Mouse (Mus musculus): ENCODE measurements at regions not wholly inside any gene's neighbourhood (a gene's known extent, or its start where the extent isn't known, plus 50 kb on each side); places are given as distances from the start of the nearest gene placed in this dataset.

DNA sequence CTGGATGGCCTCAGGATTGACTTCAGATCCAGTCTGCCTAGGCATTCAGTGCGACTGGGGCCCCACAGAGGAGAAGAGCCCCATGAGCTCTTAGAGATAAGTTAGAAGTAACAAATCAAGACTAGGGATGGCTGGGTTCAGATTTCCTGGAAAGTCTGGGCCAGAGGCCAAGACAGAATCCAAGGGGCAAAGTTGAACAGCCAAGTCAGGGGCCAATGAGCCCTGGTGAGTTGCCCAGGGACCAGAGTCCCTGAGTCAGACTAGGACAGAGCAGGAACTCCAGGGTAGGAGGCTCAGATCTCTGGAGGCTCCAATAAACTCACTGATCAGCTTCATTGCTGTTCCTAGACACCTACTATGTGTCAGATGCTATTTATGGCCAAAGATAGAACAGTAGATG lies 87.6 kb downstream of the Gm826 start:
- H3K27ac ChIP-seq (ENCODE audit: control insufficient read depth, low read depth, low read length) = no peak overlapping the region
- H3K9ac ChIP-seq (ENCODE audit: control insufficient read depth, low read depth, low read length, poor library complexity, severe bottlenecking) = no peak overlapping the region
- no peaks in the 10 kb centered on the region for H3K27me3 ChIP-seq (ENCODE audit: control insufficient read depth in 1 of 2, insufficient read depth in 2 of 2, low read length in 2 of 2)
- no peaks in the 10 kb centered on the region for H3K4me1 ChIP-seq (ENCODE audit: control insufficient read depth in 1 of 2, insufficient read depth in 2 of 2, low read length in 2 of 2)
- H3K9me3 ChIP-seq (replicated peaks; ENCODE audit: insufficient read depth, low read length) = no peaks in the 10 kb centered on the region
- no peak for TF ChIP-seq CHD1 (IDR thresholded peaks at IDR 0.05; ENCODE audit: low read depth, low read length)
- TF ChIP-seq BHLHE40 (IDR thresholded peaks at IDR 0.05; ENCODE audit: borderline replicate concordance, low read depth, low read length) = no peak
- TF ChIP-seq TAL1 (IDR thresholded peaks at IDR 0.05; ENCODE audit: low read length) = no peak
- no peak for TF ChIP-seq POLR2A (IDR thresholded peaks at IDR 0.05; ENCODE audit: control insufficient read depth in 1 of 2, insufficient read depth in 1 of 2, low read depth in 1 of 2, low read length in 2 of 2, poor library complexity in 1 of 2)
- TF ChIP-seq MYC (IDR thresholded peaks at IDR 0.05; ENCODE audit: low read depth, low read length) = no peak
- TF ChIP-seq NRF1 (IDR thresholded peaks at IDR 0.05; ENCODE audit: insufficient read depth, low read depth, low read length, poor library complexity, severe bottlenecking) = no peak
- no peak for TF ChIP-seq MEF2A (IDR thresholded peaks at IDR 0.05; ENCODE audit: extremely low read depth, insufficient replicate concordance, low read depth, low read length, poor library complexity, severe bottlenecking)
- no peak for TF ChIP-seq ZNF384 (IDR thresholded peaks at IDR 0.05; ENCODE audit: low read depth, low read length)
- no peak for TF ChIP-seq SMC3 (IDR thresholded peaks at IDR 0.05; ENCODE audit: low read depth, low read length)
- no peak for TF ChIP-seq ZMIZ1 (IDR thresholded peaks at IDR 0.05; ENCODE audit: low read depth, low read length)
- no peak for TF ChIP-seq MYB (IDR thresholded peaks at IDR 0.05; ENCODE audit: low read depth, low read length)
- TF ChIP-seq CHD2 (IDR thresholded peaks at IDR 0.05; ENCODE audit: low read length) = no peak
- TF ChIP-seq ETS1 (IDR thresholded peaks at IDR 0.05; ENCODE audit: low read depth, low read length) = no peak
- H3K79me2 ChIP-seq (ENCODE audit: control insufficient read depth, insufficient read depth, low read length, poor library complexity) = no peaks in the 10 kb centered on the region
- H3K4me3 ChIP-seq (ENCODE audit: control insufficient read depth in 1 of 2, insufficient read depth in 1 of 2, low read depth in 2 of 2, low read length in 2 of 2) = no peak overlapping the region
- H3K36me3 ChIP-seq (ENCODE audit: control insufficient read depth in 1 of 2, insufficient read depth in 2 of 2, low read length in 2 of 2) = no peaks in the 10 kb centered on the region
- DNase-seq (ENCODE audit: low read depth, low spot score) = no peak

DNA sequence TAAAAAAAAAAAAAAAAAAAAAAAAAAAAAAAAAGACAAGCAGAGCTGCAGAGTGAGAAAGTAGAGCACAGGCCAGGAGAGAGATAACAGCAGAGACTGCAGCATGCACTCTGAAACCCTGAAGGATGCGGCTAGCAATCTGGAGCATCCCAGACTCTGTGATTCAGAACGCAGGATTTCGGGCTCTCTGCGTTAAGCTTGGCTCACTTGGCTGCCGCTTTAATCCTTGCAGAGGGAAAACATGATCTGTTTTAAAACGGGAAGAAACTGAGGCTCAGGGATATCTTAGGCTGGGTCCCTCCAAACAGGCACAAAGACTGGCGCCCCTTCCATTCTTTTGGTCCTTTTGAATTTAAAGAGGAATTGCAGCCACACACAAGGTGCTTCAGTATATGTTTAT lies 89.1 kb downstream of the Gm826 start:
- no peaks in the 10 kb centered on the region for H3K9me3 ChIP-seq (replicated peaks; ENCODE audit: insufficient read depth, low read length)
- H3K27ac ChIP-seq (ENCODE audit: control insufficient read depth, low read depth, low read length) = no peak overlapping the region
- H3K36me3 ChIP-seq (ENCODE audit: control insufficient read depth in 1 of 2, insufficient read depth in 2 of 2, low read length in 2 of 2) = no peaks in the 10 kb centered on the region

More for the DNA sequence above, 89.1 kb downstream of the Gm826 start:
- Histone ChIP-seq H3K4me3 (ENCODE audit: control insufficient read depth in 1 of 2, insufficient read depth in 1 of 2, low read depth in 2 of 2, low read length in 2 of 2) (no peak overlapping the region), H3K9ac (ENCODE audit: control insufficient read depth, low read depth, low read length, poor library complexity, severe bottlenecking) (no peak overlapping the region), H3K27me3 (ENCODE audit: control insufficient read depth in 1 of 2, insufficient read depth in 2 of 2, low read length in 2 of 2) (no peaks in the 10 kb centered on the region), H3K4me1 (ENCODE audit: control insufficient read depth in 1 of 2, insufficient read depth in 2 of 2, low read length in 2 of 2) (no peaks in the 10 kb centered on the region), H3K79me2 (ENCODE audit: control insufficient read depth, insufficient read depth, low read length, poor library complexity) (no peaks in the 10 kb centered on the region)
- no peak for DNase-seq (ENCODE audit: low read depth, low spot score)
- TF ChIP-seq CHD2 (IDR thresholded peaks at IDR 0.05; ENCODE audit: low read length) (no peak), ZKSCAN1 (IDR thresholded peaks at IDR 0.05; ENCODE audit: low read depth, low read length) (no peak), BHLHE40 (IDR thresholded peaks at IDR 0.05; ENCODE audit: borderline replicate concordance, low read depth, low read length) (no peak), ZNF384 (IDR thresholded peaks at IDR 0.05; ENCODE audit: low read depth, low read length) (no peak), CTCF (IDR thresholded peaks at IDR 0.05 in 2 of 3, conservative IDR thresholded peaks at IDR 0.05 in 1 of 3; ENCODE audit: control insufficient read depth in 1 of 3, insufficient read depth in 1 of 3, low read depth in 2 of 3, low read length in 3 of 3, poor library complexity in 1 of 3, severe bottlenecking in 1 of 3) (no peak), MYB (IDR thresholded peaks at IDR 0.05; ENCODE audit: low read depth, low read length) (no peak), ZMIZ1 (IDR thresholded peaks at IDR 0.05; ENCODE audit: low read depth, low read length) (no peak), RAD21 (IDR thresholded peaks at IDR 0.05; ENCODE audit: low read depth, low read length) (no peak), GABPA (IDR thresholded peaks at IDR 0.05; ENCODE audit: low read depth, low read length) (no peak), EP300 (IDR thresholded peaks at IDR 0.05; ENCODE audit: low read depth in 1 of 2, low read length in 2 of 2) (no peak), CHD1 (IDR thresholded peaks at IDR 0.05; ENCODE audit: low read depth, low read length) (no peak), NRF1 (IDR thresholded peaks at IDR 0.05; ENCODE audit: insufficient read depth, low read depth, low read length, poor library complexity, severe bottlenecking) (no peak), SMC3 (IDR thresholded peaks at IDR 0.05; ENCODE audit: low read depth, low read length) (no peak), POLR2AphosphoS2 (IDR thresholded peaks at IDR 0.05; ENCODE audit: low read length) (no peak), ETS1 (IDR thresholded peaks at IDR 0.05; ENCODE audit: low read depth, low read length) (no peak)

Data from MEL (cell line).